Mouse (Mus musculus): ENCODE measurements around the gene Triobp. TPM values are rescaled to one million over a fixed set of nuclear protein-coding genes. Genes with fewer than 3 reads are reported as not detected.
A peak's percentile ranks its signal among the peaks of the same experiment; 100 is the strongest.

Gene Triobp
- polyA plus RNA-seq, 1 experiment from 2014 or later = 44.7 TPM

DNA sequence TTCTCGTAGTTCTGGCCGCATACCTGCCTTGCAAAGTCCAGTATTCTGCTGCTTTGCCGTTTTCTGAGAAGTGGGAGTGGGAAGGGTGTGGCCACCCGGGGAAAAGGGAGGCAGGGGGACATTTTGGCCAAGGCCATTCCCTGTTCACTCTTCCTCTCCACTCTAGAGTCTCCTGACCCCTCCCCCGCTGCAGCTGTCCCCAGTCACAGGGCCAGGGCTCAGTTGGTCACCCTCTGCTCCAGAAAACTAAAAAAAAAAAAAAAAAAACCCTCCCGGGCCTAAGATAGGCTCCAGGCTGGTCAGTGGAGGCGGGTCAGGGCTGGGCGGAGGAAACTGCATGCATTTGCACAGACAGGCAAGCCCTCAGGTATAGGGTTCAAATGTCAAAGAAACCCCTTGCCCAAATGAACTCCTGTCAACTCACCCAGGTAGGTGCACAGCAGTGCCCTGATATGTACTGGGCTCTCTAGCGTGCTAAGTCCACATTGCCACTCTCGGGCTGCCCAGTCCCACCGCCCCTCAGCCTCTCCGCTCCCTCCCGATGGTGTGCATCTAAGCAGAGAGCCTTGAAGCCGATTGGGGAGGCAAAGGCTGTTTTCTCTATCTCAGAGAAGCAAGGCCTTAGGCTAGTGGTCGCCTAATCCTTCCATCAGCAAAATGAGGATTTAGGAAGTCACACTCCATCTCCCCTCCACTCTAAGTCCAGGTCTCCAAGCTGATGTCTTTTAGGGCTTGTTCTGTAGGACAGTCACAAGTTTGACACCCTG lies 20.3 kb upstream of the Triobp start:
- ATAC-seq (ENCODE audit: low FRiP score) = no peak
- H3K27ac ChIP-seq = peak overlapping the region; percentile 56

DNA sequence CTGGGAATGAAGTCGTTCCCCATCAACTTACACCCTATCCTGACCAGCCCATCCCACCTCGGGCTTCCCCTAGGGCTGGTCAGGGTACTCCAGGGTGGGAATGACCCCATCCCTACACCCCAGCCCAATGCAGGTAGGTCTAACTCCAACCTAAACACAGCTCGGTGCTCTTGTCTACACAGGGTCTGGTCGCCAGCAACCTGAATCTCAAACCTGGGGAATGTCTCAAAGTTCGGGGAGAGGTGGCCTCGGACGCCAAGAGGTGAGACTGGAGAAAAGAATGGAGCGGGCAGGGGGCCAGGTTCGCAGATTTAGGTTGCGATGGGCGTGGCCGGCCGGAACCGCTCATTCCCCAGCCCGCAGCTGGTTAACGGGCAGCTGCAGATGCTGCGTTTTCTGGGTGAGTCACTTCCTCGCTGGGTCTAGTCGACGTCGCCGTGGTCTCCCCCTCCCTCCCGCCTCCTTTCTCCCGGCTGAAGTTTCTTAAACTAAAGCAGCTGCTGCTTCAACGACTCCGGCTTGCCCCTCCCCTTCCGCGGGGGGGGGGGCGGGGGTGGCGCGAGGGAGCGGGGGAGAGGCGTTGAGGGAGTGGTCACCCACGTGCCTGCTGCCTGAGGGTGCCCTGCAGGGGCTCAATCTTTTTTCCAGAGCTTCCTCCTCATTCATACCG lies 19.6 kb upstream of the Triobp start:
- Histone ChIP-seq H3K27me3 (peaks cover 15% of the 10 kb centered on the region; the same call in 1 of the 2 replicates), H3K4me3 (peak overlapping the region; percentile 30), H3K36me3 (no peaks in the 10 kb centered on the region), H3K4me2 (replicated peaks) (peak overlapping the region; percentile 57), H3K4me1 (peaks cover 26% of the 10 kb centered on the region), H3K9ac (peak overlapping the region; percentile 50), H3K27ac (peak overlapping the region; percentile 56), H3K9me3 (replicated peaks) (no peaks in the 10 kb centered on the region)
- ATAC-seq (ENCODE audit: low FRiP score) = 0 out of 2 replicates have a peak, but pooled peaks have one; percentile 30
- under 1% methylated on average over 24 of the region's 35 CpGs for WGBS

More for the DNA sequence above, 20.3 kb upstream of the Triobp start:
- WGBS = 20% methylated on average over 15 of the region's 15 CpGs
- H3K4me1 ChIP-seq = peaks cover 26% of the 10 kb centered on the region
- peak overlapping the region; percentile 50 for H3K9ac ChIP-seq
- H3K36me3 ChIP-seq = no peaks in the 10 kb centered on the region
- H3K4me3 ChIP-seq = peak overlapping the region; percentile 30
- no peaks in the 10 kb centered on the region for H3K9me3 ChIP-seq (replicated peaks)
- peaks cover 13% of the 10 kb centered on the region; the same call in 1 of the 2 replicates for H3K27me3 ChIP-seq
- peak overlapping the region; percentile 57 for H3K4me2 ChIP-seq (replicated peaks)

DNA sequence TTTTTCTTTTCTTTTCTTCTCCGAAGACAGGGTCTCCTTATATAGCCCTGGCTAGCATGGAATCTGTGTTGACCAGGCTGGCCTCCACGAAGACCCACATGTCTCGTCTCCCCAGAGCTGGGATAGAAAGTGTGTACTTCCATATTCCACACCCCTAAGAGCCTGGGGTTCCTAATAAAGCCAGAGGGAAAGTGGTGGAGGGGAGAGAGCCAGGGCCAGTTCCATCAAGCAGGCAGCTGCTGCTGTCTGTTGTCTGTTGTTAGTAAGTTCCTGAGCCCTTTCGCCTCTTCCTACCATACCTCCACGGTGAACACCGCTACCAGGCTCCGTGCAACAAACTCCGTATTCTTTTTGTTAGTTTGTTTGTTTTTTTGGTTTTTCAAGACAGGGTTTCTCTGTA lies 19.0 kb upstream of the Triobp start:
- peaks cover 26% of the 10 kb centered on the region for H3K4me1 ChIP-seq
- H3K9ac ChIP-seq = no peak overlapping the region
- peak overlapping the region; percentile 57 for H3K4me2 ChIP-seq (replicated peaks)
- peaks cover 15% of the 10 kb centered on the region; the same call in 1 of the 2 replicates for H3K27me3 ChIP-seq
- no peaks in the 10 kb centered on the region for H3K36me3 ChIP-seq
- H3K4me3 ChIP-seq = peak overlapping the region; percentile 30
- H3K9me3 ChIP-seq (replicated peaks) = no peaks in the 10 kb centered on the region
- H3K27ac ChIP-seq = 0 out of 2 replicates have a peak overlapping the region, but pooled peaks have one; percentile 14
- WGBS = 49% methylated on average over 8 of the region's 8 CpGs
- no peak for ATAC-seq (ENCODE audit: low FRiP score)

DNA sequence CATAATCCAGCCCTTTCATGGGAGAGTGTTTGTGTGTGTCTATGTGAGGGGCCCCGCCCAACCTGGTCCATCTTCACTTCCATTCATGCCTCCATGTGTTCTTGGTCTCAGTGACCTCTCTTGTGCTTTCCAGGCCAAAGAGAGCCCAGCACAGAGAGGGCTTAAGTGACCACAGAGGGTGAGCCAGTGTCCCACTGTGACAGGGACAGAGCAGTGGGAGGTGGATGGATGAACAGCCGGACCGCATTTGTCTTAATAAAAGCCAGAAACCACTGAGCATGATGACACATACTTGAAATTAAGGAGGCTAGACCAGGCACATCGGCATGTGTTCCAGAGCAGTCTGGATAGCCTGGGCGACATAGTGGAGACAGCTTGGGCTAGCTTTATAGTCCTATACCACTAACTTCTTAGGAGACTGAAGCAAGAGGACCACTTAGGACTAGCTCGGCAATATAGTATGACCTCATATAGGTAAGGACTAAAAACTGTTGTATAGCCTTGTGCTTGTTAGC lies 17.3 kb upstream of the Triobp start:
- WGBS = 92% methylated on average over 6 of the region's 6 CpGs
- ATAC-seq (ENCODE audit: low FRiP score) = no peak
- Histone ChIP-seq H3K4me2 (replicated peaks) (no peak overlapping the region), H3K9me3 (replicated peaks) (no peaks in the 10 kb centered on the region), H3K4me1 (peaks cover 29% of the 10 kb centered on the region), H3K4me3 (no peak overlapping the region), H3K9ac (no peak overlapping the region), H3K36me3 (no peaks in the 10 kb centered on the region), H3K27me3 (peaks cover 15% of the 10 kb centered on the region; the same call in 1 of the 2 replicates), H3K27ac (no peak overlapping the region)

DNA sequence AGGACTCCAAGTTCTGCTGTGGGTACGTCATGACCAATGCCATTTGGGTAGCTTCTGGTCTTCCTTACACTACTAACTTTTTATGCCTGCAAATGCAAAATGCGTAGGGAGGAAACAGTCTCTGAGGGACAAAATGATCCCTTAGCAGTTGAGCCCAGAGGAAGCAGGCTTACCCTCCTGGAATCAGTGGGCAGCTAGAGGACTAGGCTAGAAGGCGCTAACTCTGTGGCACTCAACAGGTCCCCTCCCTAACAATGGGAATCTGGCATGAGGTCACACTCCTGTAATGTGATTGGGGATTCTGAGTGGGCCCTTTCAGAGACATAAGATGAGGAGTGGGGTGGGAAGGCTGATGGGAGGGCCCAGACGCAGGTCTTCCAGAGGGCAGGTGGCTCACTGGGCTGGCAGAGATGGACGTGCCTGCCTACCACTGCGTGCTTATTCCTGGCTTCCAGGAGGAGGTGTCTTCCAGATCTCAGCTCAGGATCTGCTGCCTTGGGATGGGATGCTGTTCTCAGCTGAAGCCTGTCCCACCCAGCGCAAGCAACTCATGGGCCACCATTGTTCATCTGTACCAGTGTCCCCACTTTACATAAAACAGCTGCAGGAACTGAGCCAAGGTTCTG lies 16.6 kb upstream of the Triobp start:
- Histone ChIP-seq H3K27me3 (peaks cover 15% of the 10 kb centered on the region; the same call in 1 of the 2 replicates), H3K36me3 (no peaks in the 10 kb centered on the region), H3K4me3 (no peak overlapping the region), H3K4me1 (peaks cover 34% of the 10 kb centered on the region), H3K27ac (no peak overlapping the region), H3K9me3 (replicated peaks) (no peaks in the 10 kb centered on the region), H3K4me2 (replicated peaks) (no peak overlapping the region), H3K9ac (no peak overlapping the region)
- WGBS = 88% methylated on average over 7 of the region's 7 CpGs
- no peak for ATAC-seq (ENCODE audit: low FRiP score)

DNA sequence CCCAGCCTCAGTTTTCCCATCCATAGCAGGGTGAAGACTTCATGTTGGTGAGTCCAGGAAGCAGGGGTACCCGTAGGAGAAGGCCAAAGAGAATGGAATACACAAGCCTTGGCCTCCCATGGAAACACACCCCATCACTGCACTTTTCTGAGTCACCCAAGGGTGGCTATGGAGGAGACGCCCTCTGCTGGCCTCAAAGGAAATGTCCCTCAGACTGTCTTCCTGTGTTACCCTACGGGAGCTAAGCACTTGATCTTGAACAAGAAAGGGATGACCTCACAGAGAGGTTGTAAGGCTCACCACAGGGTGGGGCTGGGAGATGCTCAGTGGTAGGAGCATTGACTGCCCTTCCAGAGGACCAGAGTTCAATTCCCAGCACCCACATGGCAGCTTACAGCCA lies 15.9 kb upstream of the Triobp start:
- Histone ChIP-seq H3K27me3 (peaks cover 11% of the 10 kb centered on the region; the same call in 1 of the 2 replicates), H3K4me1 (peaks cover 34% of the 10 kb centered on the region), H3K27ac (no peak overlapping the region), H3K4me2 (replicated peaks) (no peak overlapping the region), H3K36me3 (no peaks in the 10 kb centered on the region), H3K9me3 (replicated peaks) (no peaks in the 10 kb centered on the region), H3K9ac (no peak overlapping the region), H3K4me3 (no peak overlapping the region)
- no peak for ATAC-seq (ENCODE audit: low FRiP score)
- 23% methylated on average over 3 of the region's 3 CpGs for WGBS

DNA sequence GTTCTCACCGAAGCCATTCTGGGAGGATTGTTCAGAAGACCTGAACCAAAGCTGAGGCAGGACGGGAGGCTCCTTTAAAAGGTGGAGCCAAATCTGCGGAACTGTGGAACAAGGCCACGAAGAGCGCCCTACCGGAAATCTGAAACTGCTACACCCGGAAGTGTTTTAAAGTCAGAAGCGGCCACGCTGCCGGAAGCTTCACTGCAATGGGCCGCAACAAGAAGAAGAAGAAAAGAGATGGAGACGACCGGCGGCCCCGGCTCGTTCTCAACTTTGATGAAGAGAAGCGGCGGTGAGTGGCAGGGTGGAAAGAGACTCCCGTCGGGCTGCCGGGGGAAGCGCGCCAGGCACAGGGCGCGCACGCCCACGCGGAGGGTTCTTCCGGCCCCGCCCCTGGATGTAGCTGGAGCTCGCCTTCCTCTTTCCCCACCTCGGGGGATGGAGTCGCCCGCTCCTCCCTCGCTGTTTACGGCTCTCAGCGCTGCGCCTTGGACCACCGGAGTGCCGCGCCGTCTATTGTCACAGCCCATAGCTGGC lies 12.7 kb upstream of the Triobp start, which contains the start of gene Nol12:
Gene Nol12 (plus strand): TSS at position 150 of the 537 bp plus-strand sequence.
- H3K27me3 ChIP-seq = 0 out of 2 replicates have a peak, but pooled peaks cover 2% of the 10 kb centered on the region
- ATAC-seq (ENCODE audit: low FRiP score) = peak; percentile 88
- WGBS = under 1% methylated on average over 41 of the region's 42 CpGs

DNA sequence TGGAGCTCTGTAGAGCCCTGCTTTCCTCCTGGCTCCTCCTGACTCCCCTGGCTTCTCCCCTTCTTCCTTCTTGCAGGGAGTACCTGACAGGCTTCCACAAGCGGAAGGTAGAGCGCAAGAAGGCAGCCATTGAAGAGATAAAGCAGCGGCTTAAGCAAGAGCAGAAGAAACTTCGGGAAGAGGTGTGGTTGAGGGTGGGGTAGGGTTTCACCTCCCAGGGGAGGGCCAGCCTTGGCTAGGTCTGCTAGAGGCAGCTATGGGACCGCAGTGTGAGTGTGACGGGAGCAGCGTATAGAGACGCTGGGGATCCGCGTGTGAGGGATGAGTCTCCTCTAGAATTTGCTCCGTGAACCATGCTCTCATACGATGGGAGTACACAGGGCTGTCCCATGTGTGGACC lies 11.1 kb upstream of the Triobp start:
- Histone ChIP-seq H3K4me3 (no peak overlapping the region), H3K9ac (no peak overlapping the region)
- WGBS = 91% methylated on average over 12 of the region's 12 CpGs

More for the DNA sequence above, 12.7 kb upstream of the Triobp start, which contains the start of gene Nol12:
- H3K4me1 ChIP-seq = peaks cover 21% of the 10 kb centered on the region
- H3K4me2 ChIP-seq (replicated peaks) = peak within 1 kb of the TSS; percentile 59
- H3K36me3 ChIP-seq = peaks cover 30% of the 10 kb centered on the region
- H3K27ac ChIP-seq = peak within 1 kb of the TSS; percentile 80
- H3K9ac ChIP-seq = peak within 1 kb of the TSS; percentile 81
- H3K9me3 ChIP-seq (replicated peaks) = no peaks in the 10 kb centered on the region
- peak within 1 kb of the TSS; percentile 78 for H3K4me3 ChIP-seq

DNA sequence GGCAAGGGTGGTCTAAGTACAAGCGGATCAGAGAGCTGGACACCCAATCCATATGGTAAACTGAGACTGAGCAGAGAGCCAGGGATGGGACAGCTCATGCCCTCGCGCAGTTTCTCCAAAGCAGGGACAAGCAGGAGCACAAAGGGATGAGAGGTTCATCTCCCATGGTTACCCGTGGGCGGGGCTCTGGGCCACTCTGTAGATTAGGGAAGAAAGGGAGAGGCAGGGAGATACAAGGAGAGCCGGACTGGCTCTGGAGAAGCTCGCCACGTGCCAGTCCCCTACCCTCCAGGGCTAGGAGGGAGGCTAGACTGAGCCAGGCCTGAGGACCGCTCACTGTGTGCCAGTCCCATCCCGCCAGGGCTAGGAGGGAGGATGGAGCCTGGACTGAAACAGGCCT lies 10.2 kb upstream of the Triobp start:
- Histone ChIP-seq H3K27ac (no peak overlapping the region), H3K4me3 (no peak overlapping the region), H3K4me1 (peaks cover 21% of the 10 kb centered on the region), H3K9ac (no peak overlapping the region), H3K4me2 (replicated peaks) (no peak overlapping the region), H3K36me3 (peaks cover 48% of the 10 kb centered on the region), H3K27me3 (0 out of 2 replicates have a peak, but pooled peaks cover 2% of the 10 kb centered on the region), H3K9me3 (replicated peaks) (no peaks in the 10 kb centered on the region)
- WGBS = 82% methylated on average over 10 of the region's 10 CpGs
- no peak for ATAC-seq (ENCODE audit: low FRiP score)

More for the DNA sequence above, 11.1 kb upstream of the Triobp start:
- H3K27ac ChIP-seq = no peak overlapping the region
- H3K9me3 ChIP-seq (replicated peaks) = no peaks in the 10 kb centered on the region
- peaks cover 45% of the 10 kb centered on the region for H3K36me3 ChIP-seq
- H3K27me3 ChIP-seq = 0 out of 2 replicates have a peak, but pooled peaks cover 2% of the 10 kb centered on the region
- H3K4me2 ChIP-seq (replicated peaks) = no peak overlapping the region
- no peak for ATAC-seq (ENCODE audit: low FRiP score)
- H3K4me1 ChIP-seq = peaks cover 21% of the 10 kb centered on the region

DNA sequence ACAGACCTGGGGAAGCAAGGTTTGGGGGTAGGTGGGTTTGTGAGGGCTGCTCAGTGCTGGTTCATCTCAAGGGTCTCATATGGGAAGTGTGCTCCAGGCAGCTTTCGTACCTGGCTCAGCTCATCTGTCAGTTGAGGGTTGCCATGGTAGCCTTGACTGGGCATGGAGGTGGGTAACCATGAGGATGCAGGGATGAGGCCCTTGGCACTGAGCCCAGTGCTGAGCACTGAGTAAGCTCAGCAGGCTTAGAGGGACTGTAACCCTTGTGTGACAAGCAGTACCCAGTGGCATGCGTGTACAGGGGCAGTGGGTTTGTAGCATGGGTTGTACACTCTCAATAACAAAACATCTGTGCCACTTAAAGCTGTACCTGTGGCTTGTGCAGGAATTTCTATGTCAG lies 9.6 kb upstream of the Triobp start:
- Histone ChIP-seq H3K9me3 (replicated peaks) (no peaks in the 10 kb centered on the region), H3K9ac (no peak overlapping the region), H3K36me3 (peaks cover 48% of the 10 kb centered on the region), H3K4me3 (no peak overlapping the region), H3K4me2 (replicated peaks) (no peak overlapping the region), H3K27ac (no peak overlapping the region), H3K27me3 (no peaks in the 10 kb centered on the region), H3K4me1 (peaks cover 26% of the 10 kb centered on the region)
- 91% methylated on average over 2 of the region's 2 CpGs for WGBS
- no peak for ATAC-seq (ENCODE audit: low FRiP score)

DNA sequence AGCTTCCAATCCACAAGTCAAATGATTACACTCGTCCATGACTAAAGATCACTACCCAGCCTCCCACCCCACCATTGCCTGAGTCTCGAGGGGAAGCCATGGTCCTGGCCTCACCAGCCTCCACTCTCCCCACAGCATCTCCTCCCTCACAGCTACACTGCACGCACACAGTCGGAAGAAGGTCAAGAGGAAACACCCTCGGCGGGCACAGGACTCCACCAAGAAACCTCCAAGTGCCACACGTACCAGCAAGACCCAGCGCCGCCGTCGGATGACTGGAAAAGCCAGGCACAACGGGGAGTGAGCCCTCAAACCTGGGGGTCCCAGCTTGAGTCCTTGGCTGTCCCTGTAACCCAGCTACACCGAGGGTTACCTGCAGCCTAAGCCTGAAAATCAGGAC lies 7.2 kb upstream of the Triobp start:
- no peak overlapping the region for H3K4me3 ChIP-seq
- WGBS = 94% methylated on average over 13 of the region's 13 CpGs
- peaks cover 25% of the 10 kb centered on the region for H3K4me1 ChIP-seq
- H3K27me3 ChIP-seq = no peaks in the 10 kb centered on the region
- no peak overlapping the region for H3K27ac ChIP-seq
- H3K9me3 ChIP-seq (replicated peaks) = no peaks in the 10 kb centered on the region
- ATAC-seq (ENCODE audit: low FRiP score) = no peak
- no peak overlapping the region for H3K9ac ChIP-seq
- no peak overlapping the region for H3K4me2 ChIP-seq (replicated peaks)
- H3K36me3 ChIP-seq = peaks cover 48% of the 10 kb centered on the region
